Mouse (Mus musculus) intestine, postnatal 0 days (tissue): ENCODE measurements at regions not wholly inside any gene's neighbourhood (a gene's known extent, or its start where the extent isn't known, plus 50 kb on each side); places are given as distances from the start of the nearest gene placed in this dataset.

Experiments used
- ATAC-seq: fragments of 200-750 bp; cut with Nextera tagmentation; 2 replicates; pipeline ENCODE4 v1.8.0; 2017; ENCODE audit warnings: mild to moderate bottlenecking, moderate TSS enrichment, moderate library complexity
- H3K27ac ChIP-seq: fragments of 300-500 bp; sonication (generic); 2 replicates; pipeline ENCODE4 v1.5.1; 2014; ENCODE audit warnings: mild to moderate bottlenecking, low read depth, low read length, moderate library complexity
- H3K27me3 ChIP-seq: fragments of 300-500 bp; sonication (generic); replicated peaks from 2 replicates; pipeline ENCODE4 v1.6.1; 2014; ENCODE audit warnings: low read length, mixed read lengths; ENCODE audit not compliant: control insufficient read depth, insufficient read depth
- H3K36me3 ChIP-seq: fragments of 300-500 bp; sonication (generic); 2 replicates; pipeline ENCODE4 v1.6.1; 2014; ENCODE audit warnings: mild to moderate bottlenecking, moderate library complexity; ENCODE audit not compliant: control insufficient read depth, insufficient read depth
- H3K4me1 ChIP-seq: fragments of 300-500 bp; sonication (generic); replicated peaks from 2 replicates; pipeline ENCODE4 v1.6.1; 2014; ENCODE audit warnings: antibody characterized with exemption, low read length, mixed read lengths; ENCODE audit not compliant: control insufficient read depth, insufficient read depth
- H3K4me2 ChIP-seq: fragments of 300-500 bp; sonication (generic); replicated peaks from 2 replicates; pipeline ENCODE4 v1.6.1; 2014; ENCODE audit warnings: low read depth, mild to moderate bottlenecking, moderate library complexity
- H3K4me3 ChIP-seq: fragments of 300-500 bp; sonication (generic); 2 replicates; pipeline ENCODE4 v1.5.1; 2014; ENCODE audit warnings: low read depth, low read length
- H3K9ac ChIP-seq: fragments of 300-500 bp; sonication (generic); 2 replicates; pipeline ENCODE4 v1.6.1; 2014; ENCODE audit warnings: mild to moderate bottlenecking, low read depth, low read length
- H3K9me3 ChIP-seq: fragments of 300-500 bp; sonication (generic); 2 replicates; pipeline ENCODE4 v1.6.1; 2016; ENCODE audit warnings: mixed run types; ENCODE audit not compliant: control insufficient read depth
- CTCF ChIP-seq: sonication (generic); IDR thresholded peaks from 2 replicates; pipeline ENCODE4 v1.5.1; 2016; ENCODE audit warnings: low read depth, mild to moderate bottlenecking, control low read depth, antibody characterized with exemption, moderate library complexity
- WGBS: fragments of 180-500 bp; shearing (Covaris S2); extraction: QIAGEN DNeasy Blood & Tissue Kit; methylation state at CpG from one replicate; pipeline ENCODE4 v1.1.7; 2014; 5-methylcytosine and 5-hydroxymethylcytosine counted together

GRCm38 (mm10) chr2:21958365-21958764 lies 268.9 kb upstream of the Myo3a start:
- H3K4me2 ChIP-seq, result peak overlapping the region; percentile 46; the same call in 1 of the 2 replicates
- TF ChIP-seq CTCF, result peak; percentile 84
- no peaks in the 10 kb centered on the region for H3K36me3 ChIP-seq
- H3K9ac ChIP-seq, result no peak overlapping the region
- ATAC-seq, result peak; percentile 56; the same call in 1 of the 2 replicates
- no peak overlapping the region for H3K27ac ChIP-seq
- no peaks in the 10 kb centered on the region for H3K4me1 ChIP-seq
- WGBS, result 0% methylated on average over 3 of the region's 3 CpGs
- H3K9me3 ChIP-seq, result no peaks in the 10 kb centered on the region
- no peak overlapping the region for H3K4me3 ChIP-seq
- H3K27me3 ChIP-seq, result no peaks in the 10 kb centered on the region

GRCm38 (mm10) chr2:21958802-21959201 lies 268.5 kb upstream of the Myo3a start:
- H3K9ac ChIP-seq, result no peak overlapping the region
- WGBS, result 59% methylated on average over 3 of the region's 3 CpGs

GRCm38 (mm10) chr2:21963343-21964026 lies 263.8 kb upstream of the Myo3a start:
- no peaks in the 10 kb centered on the region for H3K27me3 ChIP-seq
- H3K4me1 ChIP-seq, result no peaks in the 10 kb centered on the region
- H3K9me3 ChIP-seq, result no peaks in the 10 kb centered on the region
- H3K9ac ChIP-seq, result no peak overlapping the region
- ATAC-seq, result no peak
- no peak for TF ChIP-seq CTCF
- no peak overlapping the region; the same call in 1 of the 2 replicates for H3K4me2 ChIP-seq
- WGBS, result 10% methylated on average over 7 of the region's 7 CpGs
- no peak overlapping the region for H3K27ac ChIP-seq
- no peak overlapping the region for H3K4me3 ChIP-seq
- no peaks in the 10 kb centered on the region for H3K36me3 ChIP-seq

More at GRCm38 (mm10) chr2:21958802-21959201, 268.5 kb upstream of the Myo3a start:
- Histone ChIP-seq H3K36me3 (no peaks in the 10 kb centered on the region), H3K9me3 (no peaks in the 10 kb centered on the region), H3K4me3 (no peak overlapping the region), H3K4me1 (no peaks in the 10 kb centered on the region), H3K27ac (no peak overlapping the region), H3K4me2 (peak overlapping the region; percentile 46; the same call in 1 of the 2 replicates), H3K27me3 (no peaks in the 10 kb centered on the region)
- ATAC-seq, result no peak
- TF ChIP-seq CTCF, result no peak

- no peak for ATAC-seq
- no peak overlapping the region; the same call in 1 of the 2 replicates for H3K4me2 ChIP-seq
- 1% methylated on average over 10 of the region's 10 CpGs for WGBS
- H3K9me3 ChIP-seq, result no peaks in the 10 kb centered on the region
- no peak overlapping the region for H3K9ac ChIP-seq
- no peaks in the 10 kb centered on the region for H3K4me1 ChIP-seq
- no peaks in the 10 kb centered on the region for H3K36me3 ChIP-seq
- H3K4me3 ChIP-seq, result no peak overlapping the region
- no peak for TF ChIP-seq CTCF
- no peak overlapping the region for H3K27ac ChIP-seq
- H3K27me3 ChIP-seq, result no peaks in the 10 kb centered on the region
Measured at GRCm38 (mm10) chr2:21964027-21964605, 263.2 kb upstream of the Myo3a start.

GRCm38 (mm10) chr2:21970774-21971406 lies 256.4 kb upstream of the Myo3a start:
- WGBS, result 51% methylated on average over 1 of the region's 1 CpGs
- Histone ChIP-seq H3K4me2 (no peak overlapping the region), H3K36me3 (no peaks in the 10 kb centered on the region), H3K27ac (no peak overlapping the region), H3K4me1 (no peaks in the 10 kb centered on the region), H3K9me3 (no peaks in the 10 kb centered on the region), H3K9ac (no peak overlapping the region), H3K4me3 (no peak overlapping the region), H3K27me3 (no peaks in the 10 kb centered on the region)
- no peak for TF ChIP-seq CTCF
- ATAC-seq, result no peak

- 75% methylated on average over 3 of the region's 3 CpGs for WGBS
- TF ChIP-seq CTCF, result no peak
Measured at GRCm38 (mm10) chr2:21974599-21974998, 252.7 kb upstream of the Myo3a start.

More at GRCm38 (mm10) chr2:21974599-21974998, 252.7 kb upstream of the Myo3a start:
- no peak overlapping the region for H3K4me2 ChIP-seq
- H3K27me3 ChIP-seq, result no peaks in the 10 kb centered on the region
- no peak overlapping the region for H3K9ac ChIP-seq
- H3K9me3 ChIP-seq, result no peaks in the 10 kb centered on the region
- H3K36me3 ChIP-seq, result no peaks in the 10 kb centered on the region
- no peak overlapping the region for H3K27ac ChIP-seq
- H3K4me1 ChIP-seq, result no peaks in the 10 kb centered on the region
- no peak overlapping the region for H3K4me3 ChIP-seq
- ATAC-seq, result no peak
